Mouse (Mus musculus): ENCODE measurements around the gene Sema4c.

GRCm38 (mm10) chr1:36604254-36605156 lies 46.4 kb upstream of the Sema4c start:
- no peak for TF ChIP-seq CTCF (IDR thresholded peaks at IDR 0.05; ENCODE audit: control insufficient read depth, insufficient read depth, insufficient replicate concordance, low read depth, low read length)
- TF ChIP-seq POLR2A (IDR thresholded peaks at IDR 0.05; ENCODE audit: control insufficient read depth, low read depth, low read length) = no peak

Measured in testis, adult 2 months (tissue).